Mouse (Mus musculus) thymus, adult 2 months (tissue): ENCODE data around the gene Tuft1.
"Not testable (repeated sequence)": the region's sequence is repeated elsewhere in the genome, so short reads cannot be mapped to it uniquely, and the experiment has no call there.

ENCODE experiments used
- CTCF ChIP-seq: fragments of 200-500 bp; IDR thresholded peaks from 2 replicates; pipeline ENCODE4 v1.5.1; 2012; ENCODE audit warnings: mild to moderate bottlenecking, control low read depth, low read length, moderate library complexity, borderline replicate concordance; ENCODE audit not compliant: control insufficient read depth, poor library complexity, insufficient read depth; ENCODE audit errors: extremely low read depth
- POLR2A ChIP-seq: fragments of 200-500 bp; IDR thresholded peaks from 2 replicates; pipeline ENCODE4 v1.6.1; 2012; ENCODE audit warnings: mild to moderate bottlenecking, low read length, control low read depth, moderate library complexity; ENCODE audit not compliant: control insufficient read depth, poor library complexity, insufficient read depth; ENCODE audit errors: extremely low read depth

- TF ChIP-seq CTCF, POLR2A: not testable (repeated sequence)
Observed at GRCm38 (mm10) chr3:94659142-94659748, 573 bp upstream of the Tuft1 start.
